Mouse (Mus musculus) ovary, postnatal 10 days (tissue): ENCODE measurements around the gene Proca1.

Experiments
- DNase-seq: peaks from one replicate; pipeline ENCODE4 v3.0.0; 2022; ENCODE audit warnings: low spot score

Proca1 gene

DNA sequence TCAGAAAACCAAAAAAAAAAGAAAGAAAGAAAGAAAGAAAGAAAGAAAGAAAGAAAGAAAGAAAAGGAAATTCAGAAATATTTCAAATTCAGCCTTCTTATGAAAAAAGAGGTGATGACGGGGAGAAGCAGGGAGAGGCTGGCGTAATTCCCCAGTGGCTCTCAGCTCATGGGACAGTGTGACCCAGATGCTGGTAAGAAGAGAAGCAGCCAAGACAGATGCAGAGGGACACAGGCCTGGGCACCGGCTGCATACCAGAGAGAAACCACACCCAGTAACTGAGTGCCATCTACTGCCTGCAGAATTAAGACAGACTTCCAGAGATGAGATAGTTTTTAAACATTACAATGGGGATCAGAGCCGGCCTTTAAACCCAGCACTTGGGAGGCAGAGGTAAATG is 30.4 kb downstream of the Proca1 start:
- no peak for DNase-seq

DNA sequence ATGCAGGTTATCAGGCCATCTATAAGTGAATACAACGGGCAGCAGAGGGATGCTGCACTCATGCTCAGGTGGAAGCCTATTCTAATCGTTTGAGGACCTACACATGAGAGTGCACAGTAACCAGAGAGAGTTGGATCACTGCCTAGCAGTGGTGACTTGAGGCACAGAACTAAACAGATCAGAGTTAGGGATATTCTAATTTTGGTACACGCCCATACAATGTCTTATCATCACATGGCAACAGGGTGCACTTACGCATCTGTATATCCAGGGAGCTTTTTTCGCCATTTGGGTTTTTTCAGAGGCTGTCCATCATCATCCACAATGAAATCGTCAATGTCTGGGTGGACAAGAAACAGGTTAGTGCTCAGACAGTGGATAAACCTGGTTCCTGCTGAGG is 38.3 kb downstream of the Proca1 start:
- DNase-seq = no peak

DNA sequence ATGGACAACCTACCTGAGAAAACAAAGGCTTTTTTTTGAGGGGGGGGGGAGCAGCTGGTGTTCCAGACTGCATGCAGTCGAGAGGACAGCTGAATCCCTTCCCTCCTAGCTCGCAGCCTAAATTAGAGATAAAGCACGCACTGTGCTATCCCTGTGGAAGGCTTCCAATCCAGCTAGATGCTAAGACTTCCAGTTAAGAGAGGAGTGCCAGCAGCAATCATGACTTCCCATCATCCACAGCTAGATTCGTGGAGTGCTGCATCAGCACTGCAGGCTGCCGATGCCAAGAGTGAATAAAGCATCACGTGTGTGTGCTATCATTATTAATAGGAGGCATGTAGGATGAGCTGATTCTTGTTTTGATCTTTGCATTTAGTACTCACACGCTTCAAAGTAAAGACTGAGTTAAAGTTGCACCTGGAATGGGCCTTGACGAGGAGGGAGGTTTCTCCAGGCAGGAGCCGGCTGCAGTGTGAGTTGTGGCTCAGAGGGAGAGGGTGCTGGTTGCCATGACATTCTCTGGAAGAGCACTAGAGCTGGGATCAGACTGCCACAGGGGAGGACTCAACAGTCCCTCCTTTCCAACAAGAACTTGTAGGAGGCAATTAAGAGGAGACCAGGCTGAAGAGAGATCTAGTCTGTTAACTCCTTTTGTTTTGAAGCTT is 47.1 kb downstream of the Proca1 start:
- no peak for DNase-seq

DNA sequence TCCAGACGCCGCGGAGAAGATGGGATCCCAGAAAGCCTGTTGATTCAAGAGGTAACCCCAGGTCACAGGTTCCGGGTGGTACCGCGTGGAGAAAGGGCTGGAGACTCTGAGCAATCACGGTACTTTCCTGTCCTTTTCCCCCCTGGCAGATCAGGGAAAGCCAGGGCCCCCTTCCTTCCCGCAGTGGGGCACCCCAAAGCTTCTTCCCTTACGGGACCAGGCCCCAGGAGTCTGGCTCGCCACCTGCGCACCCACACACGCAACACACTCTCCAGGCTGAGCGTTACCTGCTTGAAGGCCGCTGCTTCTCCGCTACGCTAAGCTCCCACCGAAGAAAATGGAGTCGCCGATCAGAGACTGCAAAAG is 52.1 kb downstream of the Proca1 start:
- no peak for DNase-seq

DNA sequence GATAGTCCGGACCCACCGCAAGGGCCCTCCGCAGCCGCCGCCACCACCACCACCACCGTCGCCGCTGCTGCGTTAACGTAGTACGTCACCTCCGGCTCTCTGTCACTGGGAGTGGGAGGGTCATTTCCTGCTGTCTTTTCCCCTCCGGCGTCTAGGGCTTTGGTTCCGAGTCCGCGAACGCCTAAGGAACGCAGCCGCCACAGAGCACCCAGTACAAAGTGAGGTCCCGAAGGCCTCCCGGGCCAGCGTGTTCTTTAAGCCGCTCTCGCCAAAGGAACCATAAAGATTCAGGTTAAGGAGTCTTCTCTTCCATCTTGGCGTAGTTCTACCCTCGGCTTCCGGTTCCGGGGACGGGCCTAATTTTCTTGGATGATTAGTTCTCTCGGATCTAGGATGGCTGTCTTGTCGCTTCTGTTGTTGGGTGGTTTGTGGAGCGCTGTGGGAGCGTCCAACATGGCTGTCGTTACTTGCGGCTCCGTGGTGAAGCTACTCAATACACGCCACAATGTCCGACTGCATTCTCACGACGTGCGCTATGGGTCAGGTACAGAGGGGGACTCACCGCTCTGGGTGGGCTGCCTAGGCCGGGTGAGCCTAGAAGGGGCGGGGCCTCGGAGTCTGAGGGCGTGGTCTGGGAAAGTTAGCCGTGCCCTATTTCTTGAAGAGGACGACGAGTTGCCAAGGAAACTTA is 52.6 kb downstream of the Proca1 start, which contains the start of the genes Sdf2 and Supt6:
Gene Sdf2, plus strand, starts transcription at position 120 of the 691 bp plus-strand sequence.
Gene Supt6, minus strand, starts transcription at position 361 of the 691 bp plus-strand sequence.
- DNase-seq = peak; percentile 83

DNA sequence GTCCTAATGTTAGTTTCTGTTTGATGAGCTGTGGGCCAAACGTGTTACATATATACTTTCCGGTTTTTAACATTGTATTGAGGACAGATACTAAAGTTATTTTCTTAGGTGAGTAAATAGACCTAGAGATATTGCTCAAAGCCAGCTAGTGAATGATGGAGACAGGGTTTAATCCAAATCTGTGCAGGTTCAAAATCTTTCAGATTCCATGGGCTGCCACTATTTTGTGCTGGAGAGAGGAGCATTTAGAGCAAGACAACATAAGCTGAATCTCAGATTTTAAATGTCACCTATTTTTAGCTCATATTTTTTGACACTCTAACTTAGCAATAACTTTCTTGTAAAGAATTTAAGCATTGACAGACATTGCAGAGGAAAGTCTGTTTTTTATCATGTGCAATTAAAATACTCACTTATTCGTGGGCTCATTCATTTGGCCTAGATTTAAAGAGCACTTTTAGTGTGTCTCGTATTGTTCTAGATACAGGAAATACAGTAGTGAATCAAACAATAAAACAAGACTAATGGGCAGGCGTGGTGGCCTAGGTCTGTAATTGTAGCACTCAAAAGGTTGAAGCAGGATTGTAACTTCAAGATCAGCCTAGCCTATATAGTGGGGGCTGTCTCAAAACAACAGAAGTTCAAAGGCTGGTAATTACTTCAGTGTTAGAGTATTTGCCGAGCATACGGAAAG is 53.3 kb downstream of the Proca1 start:
- DNase-seq = no peak

DNA sequence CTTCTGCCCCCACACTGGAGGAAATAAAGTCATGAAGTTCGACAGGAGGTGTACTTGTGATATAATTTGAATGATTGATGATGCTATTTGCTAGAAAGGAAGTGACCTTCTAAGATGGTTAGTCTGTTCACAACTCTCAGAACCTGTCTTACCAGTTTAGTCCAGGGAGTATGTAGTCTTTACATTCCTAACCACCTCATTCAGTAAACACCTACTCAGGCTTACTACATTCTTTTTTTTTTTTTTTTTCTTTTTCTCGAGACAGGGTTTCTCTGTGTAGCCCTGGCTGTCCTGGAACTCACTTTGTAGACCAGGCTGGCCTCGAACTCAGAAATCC is 53.8 kb downstream of the Proca1 start:
- DNase-seq = no peak

DNA sequence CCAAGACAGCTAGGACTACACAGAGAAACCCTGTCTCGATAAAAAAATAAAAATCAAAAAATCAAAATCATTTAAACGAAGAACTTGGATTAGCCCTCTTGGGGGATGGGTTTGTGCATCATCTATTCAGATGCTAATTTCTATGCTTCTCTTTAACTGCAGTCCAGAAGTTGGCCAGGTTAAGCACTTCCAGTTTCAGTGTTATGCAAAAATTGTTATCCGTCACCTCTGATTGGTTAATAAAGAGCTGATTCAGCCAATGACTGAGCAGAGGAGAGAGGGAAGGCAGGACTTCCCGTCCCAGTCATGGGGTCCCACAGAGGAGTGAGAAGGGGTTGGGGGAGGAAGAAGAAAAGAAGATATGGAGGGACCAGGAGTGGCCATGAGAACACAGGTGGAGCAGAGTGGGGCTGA is 54.5 kb downstream of the Proca1 start:
- no peak for DNase-seq
